Mouse (Mus musculus): ENCODE measurements around the gene Gm11099.

GRCm38 (mm10) chr2:58828910-58829600 lies 30.2 kb upstream of the Gm11099 start:
- TF ChIP-seq CTCF (IDR thresholded peaks at IDR 0.05; ENCODE audit: extremely low read depth, insufficient read depth, low read length) (no peak), POLR2A (IDR thresholded peaks at IDR 0.05; ENCODE audit: extremely low read depth, insufficient read depth, low read length) (no peak)

Data from cortical plate, adult 2 months (tissue).